Mouse (Mus musculus): ENCODE results near the gene Rxylt1.

DNA sequence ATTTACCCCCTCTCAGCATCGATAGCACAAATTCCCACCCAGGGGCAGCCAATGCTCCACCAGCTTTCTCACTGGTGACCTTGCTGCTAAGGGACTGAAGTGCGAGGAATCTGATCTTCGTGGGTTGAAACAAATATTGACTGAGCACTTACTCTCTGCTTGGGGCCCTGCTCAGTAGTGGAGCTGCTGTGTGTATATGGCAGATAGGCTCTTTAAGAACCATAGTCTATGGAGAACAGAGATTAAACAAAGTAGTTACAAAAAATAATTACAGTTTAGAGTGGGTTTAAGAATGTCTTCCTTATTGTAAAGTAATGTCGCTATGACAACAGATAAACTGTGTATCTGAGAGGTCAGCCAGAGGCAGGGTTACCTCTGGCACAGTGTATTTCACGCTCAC lies 66.8 kb downstream of the Rxylt1 start:
- no peak for TF ChIP-seq CTCF (IDR thresholded peaks at IDR 0.05; ENCODE audit: extremely low read depth, insufficient read depth, insufficient read length, insufficient replicate concordance)
- no peak for TF ChIP-seq POLR2A (IDR thresholded peaks at IDR 0.05; ENCODE audit: low read depth, low read length)
